Mouse (Mus musculus) ovary, postnatal 14 days (tissue): ENCODE data around the gene Nell1.

Source experiments
- DNase-seq: peaks from one replicate; pipeline ENCODE4 v3.0.0; 2022; ENCODE audit warnings: low spot score

Gene Nell1

DNA sequence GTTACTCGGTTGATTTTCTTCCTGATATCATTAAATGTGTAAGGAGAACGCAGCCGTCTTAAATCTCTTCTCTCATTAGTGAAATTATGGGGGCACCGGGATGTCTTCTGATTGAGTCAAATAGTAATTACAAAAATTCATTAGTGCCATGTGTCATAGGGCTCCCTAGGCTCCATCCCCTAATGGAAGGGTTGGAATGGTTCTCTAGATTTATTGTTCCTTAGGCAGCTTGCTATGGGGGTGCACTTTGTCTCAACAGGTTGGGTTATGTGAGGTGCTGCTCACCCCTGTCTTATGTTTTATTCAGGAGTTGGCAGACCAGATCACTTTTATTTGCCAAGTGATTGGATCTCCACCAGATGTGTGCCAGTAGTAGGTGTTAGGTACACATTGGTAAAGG, 75.5 kb downstream of the Nell1 start:
- DNase-seq: no peak

DNA sequence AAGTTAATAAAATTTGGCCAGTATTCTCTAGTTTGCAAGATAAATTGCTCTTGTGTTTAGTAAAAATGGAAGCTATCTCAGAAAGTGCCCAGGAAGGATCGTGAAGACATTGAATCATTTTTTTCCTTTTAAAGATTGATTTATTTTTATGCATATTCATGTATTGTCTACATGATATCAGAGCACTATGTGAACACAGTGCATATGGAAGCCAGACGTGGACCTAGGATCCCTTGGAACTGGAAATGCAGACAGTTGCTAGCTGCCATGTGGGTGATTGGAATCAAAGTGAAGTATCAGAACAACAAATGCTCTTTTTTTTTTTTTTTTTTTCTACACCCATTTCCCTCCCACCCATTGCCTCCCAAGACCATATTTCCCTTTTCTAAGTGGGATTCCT, 79.0 kb downstream of the Nell1 start:
- no peak for DNase-seq

DNA sequence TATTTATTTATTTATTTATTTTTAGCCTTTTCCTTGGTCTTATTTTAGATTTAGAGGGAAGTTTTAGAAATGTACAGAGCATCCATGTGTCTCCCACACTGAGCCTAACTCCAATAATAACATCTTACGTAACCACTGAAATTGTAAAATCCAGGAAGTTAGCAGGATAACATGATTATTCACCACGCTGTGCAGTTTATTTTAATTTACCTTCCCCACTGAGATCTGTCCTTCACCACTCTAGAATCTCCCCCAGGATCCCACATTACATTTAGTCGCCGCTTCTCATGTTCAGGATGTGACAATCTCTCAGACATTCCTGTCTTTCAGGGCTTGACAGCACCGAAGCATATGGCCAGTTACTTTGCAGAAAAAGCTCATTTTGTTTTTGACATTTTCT, 119.8 kb downstream of the Nell1 start:
- DNase-seq: no peak

DNA sequence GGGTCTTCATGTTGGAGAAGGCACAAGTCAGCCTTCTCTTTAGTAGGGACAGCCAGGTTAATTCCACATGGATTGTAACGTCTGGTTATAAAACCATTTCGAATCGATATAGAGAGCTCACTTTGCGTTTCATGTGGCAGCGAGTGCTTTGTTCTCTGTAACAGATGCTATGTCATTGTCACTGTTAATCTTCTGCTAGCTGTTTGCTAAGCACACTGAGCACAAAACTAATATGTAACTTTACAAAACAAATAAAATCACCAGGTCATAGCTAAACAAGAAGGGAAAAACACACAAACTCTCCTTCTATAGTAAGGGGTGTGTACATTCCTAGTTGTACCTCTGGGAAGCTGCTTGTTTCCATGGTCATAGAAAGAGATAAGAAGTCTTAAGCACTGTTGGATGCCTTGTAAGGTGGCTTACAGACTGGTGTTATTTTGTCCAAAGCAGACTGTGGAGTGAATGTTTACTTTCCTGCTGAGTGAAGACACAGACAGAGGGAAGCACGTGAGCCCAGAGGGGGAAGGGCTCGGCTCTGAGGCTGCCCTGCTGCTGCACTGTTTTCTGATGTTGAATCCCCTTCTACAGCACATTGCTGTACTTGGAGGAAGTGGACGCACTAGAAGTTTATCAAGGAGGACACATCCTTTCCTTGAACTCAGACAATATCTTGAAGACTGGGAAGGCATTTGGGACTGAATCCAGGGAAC, 131.1 kb downstream of the Nell1 start:
- DNase-seq: no peak

DNA sequence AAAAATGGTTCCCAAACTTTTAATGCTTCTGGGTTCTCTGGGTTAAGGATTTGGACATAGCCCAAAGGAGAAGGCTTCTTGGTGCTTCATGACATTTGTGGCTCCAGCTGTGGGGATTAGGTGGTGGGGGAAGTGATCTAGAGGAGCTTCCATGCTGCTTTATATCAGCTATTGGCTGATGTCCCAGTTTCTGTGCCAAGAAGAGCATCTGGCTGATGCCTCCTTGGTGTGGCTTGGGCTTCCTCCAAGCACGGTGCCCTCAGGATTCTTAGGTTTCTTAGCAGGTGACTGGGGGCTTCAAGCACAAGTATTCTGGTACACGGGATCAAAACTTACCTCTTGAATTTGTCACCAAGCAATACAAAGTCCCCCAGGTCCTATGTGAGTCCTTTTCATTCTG, 132.6 kb downstream of the Nell1 start:
- DNase-seq: no peak

DNA sequence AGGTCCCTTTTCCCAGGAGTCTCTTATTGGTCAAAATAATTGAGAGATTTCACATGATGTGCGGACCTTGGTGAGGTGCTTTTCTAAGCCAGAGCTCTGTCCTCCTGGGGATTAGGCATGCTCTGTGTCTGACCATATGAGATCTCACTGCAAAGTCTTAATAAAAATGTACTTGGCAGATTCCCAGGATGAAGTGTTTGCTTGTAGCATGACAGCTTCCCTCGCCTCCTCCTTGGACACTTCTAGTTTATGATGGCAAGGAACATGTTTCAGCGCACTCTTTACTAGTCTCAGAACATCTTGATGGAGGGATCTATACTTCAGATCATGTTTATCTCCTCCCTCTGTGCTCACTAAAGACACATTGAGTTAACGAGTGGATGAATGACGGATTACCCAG, 143.7 kb downstream of the Nell1 start:
- no peak for DNase-seq

DNA sequence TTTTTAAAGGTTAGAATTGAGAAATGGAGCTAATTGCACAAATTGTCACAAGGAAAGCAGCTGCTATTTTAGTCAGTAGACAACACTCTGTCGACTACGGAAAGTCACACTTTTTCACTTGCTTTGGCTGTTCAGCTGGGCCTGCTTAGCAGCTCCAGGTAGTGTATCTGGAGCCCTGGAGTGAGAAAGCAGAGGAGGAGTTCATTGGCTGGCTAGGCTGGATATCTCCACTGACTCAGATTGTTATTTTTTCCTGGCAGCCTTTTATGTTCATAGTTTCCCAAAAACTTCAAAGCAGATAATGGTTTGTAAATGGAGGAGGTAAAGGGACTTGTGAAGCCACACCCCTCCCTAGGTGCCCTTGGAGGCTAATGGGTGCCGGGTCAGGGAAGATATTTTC, 163.0 kb downstream of the Nell1 start:
- no peak for DNase-seq

DNA sequence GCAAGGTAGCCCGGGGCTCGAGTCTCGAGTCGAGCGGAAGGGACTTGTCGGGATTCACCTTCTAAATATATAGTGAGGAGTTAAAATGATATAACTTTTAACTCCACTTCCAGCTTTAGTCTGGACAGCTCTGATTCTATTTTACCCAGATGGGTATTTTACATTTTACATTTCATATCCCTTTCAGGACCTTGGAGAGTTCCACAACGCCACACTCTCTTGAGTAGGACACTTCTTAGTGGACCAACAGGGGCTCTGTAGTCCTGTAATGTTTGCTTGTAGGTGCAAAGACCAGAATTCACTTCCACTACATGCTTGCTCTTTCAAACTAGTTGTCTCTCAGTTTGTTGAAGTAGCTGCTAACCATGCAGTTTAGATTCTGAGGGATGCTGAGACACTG, 174.7 kb downstream of the Nell1 start:
- peak; percentile 1 for DNase-seq

DNA sequence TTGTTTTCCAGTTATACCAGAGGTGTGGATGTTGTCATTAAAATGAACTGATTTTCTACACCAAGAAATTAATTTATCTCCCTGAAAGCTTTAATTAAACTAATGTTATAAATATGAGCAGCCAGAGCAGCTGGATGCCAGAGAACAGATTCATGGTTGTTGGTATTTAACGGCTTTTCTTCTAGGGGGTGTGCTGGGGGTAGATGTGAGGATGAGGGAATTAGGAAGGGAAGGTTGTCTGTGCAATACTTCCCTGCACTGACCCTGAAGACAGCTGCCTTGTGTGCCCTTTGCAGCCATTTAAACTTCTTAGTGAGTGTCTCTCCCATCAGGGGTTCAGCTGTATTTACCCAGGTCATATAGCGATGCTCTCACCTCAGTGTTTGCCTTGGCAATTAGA, 176.2 kb downstream of the Nell1 start:
- DNase-seq: no peak

DNA sequence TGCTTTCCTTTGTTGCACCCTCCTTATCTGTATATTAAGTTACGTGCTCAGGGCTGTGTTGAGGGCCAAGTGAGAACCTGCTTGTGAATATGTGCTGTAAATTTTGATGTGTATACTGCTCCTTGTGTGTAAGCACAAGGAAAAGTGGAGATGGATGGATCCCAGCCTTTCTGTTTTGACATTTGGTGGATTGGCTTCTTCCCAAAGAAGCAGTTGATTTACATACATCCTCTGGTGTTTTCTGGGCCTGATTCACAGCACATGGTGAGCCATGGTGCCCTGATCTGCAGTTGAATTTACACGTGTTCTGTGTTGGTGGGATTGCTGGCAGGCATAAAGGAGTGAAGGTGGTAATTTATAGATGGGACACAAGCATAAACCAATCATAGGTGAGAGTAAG, 179.0 kb downstream of the Nell1 start:
- DNase-seq: no peak

DNA sequence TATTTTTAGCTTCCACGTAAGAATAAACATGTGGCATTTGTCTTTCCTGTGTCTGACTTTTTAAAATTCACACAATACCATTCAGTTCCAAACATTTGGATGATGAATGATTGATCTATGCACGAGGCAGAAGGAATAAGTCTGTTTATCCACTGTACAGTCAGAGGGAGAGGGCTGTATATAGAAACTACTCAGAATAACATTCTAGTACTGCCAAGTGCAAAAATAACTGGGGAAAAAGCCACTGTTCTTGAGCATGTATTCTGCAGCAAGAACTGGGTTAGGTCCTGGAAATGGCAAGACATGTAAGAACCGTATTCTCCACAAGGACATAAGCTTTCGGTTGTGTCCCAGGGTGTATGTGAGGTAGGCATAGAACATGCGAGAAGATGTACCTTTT, 187.9 kb downstream of the Nell1 start:
- no peak for DNase-seq

DNA sequence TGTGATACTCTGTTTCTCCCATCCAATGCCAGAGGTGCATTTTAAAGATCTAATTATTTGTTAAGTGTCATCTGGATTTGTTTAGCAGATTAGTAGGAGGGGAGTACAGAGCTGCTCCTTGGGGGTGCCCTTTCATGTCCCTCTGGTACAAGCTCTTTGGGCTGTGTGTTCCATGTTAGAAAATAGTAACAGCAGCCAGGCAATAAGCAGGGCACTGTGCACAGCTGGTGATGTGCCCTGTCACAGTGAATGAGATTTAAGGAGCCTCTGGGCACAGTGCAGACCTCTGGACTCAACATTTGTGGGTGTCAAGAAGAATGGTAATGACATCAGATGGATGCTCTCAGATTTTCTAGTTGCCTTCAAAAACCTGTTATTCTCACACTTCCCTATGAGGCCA, 194.1 kb downstream of the Nell1 start:
- DNase-seq: no peak

DNA sequence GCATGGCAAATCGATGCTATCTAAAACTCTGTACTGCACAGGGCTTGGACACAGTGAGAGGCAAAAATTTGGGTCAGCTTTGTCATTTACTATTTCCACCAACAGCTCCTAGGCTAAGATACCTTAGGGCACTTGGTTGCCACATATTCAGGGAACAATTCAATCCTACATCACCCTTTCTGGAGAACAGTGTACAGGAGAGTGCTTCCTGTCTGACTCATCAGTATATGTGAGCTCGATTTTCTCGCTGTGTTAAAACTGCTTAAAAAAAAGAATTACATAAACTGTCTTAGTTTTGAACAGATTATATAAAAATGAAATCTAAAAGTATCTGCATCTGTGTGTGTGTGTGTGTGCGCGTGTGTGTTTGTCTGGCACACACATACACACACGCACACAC, 211.6 kb downstream of the Nell1 start:
- no peak for DNase-seq

DNA sequence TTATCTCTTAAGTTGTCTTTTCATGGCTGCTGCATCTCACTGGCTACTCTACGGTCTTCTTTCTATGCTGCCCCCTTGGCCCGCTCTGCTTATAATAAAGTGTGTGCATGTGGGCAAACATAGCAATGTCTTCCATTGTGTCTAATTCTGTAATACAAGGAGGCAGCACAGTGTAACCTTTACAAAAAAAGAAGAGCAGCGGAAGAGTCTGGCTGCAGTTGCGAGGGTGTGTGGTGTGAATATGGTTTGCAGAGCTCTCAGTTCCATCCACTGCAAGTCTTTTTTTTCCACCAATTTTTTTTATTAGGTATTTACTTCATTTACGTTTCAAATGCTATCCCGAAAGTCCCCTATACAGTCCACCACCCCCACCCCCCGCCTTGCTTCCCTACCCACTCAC, 219.3 kb downstream of the Nell1 start:
- no peak for DNase-seq

DNA sequence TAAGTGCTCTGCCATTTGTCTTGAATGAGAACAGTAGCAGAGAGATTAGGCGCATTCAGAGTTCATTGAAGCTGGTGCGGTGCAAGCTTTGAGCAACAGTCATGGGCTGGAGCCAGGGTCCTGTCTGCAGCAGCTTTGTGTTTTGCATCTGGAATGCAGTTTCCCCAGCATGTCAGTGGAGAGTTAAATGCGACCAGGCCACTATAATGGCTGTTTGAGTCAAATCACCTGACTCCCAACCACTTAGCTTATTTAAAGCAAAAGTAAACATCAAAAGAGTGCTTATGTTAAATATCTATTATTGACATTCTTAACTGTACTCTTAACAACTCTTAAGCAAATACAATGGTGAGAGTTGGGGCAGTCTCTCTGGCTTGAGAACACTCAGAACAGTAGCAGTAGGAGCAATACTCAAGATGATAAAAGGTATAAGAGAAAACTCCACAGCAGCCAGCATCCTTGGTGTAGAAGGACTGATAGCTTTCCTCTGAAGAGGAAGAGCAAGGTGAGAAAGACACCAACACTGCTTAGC, 220.5 kb downstream of the Nell1 start:
- DNase-seq: no peak

DNA sequence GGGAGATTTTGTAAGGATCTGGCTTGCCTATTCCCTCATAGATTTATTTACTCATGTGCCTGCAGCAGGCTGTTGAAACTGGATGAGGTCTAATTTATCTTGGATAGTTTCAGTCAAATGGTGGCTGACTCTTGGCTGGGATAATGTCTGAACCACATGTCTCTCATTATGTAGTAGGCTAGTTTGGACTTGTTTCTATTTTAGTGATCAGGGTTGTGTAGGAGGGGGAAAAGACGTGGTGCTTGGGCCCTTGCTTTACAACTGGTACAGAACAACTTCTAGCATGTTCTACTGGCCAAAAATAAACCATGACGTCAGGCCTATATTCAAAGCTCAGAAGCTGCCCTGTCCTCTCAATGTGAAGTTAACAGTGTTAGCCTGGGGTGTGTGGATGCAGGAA, 230.6 kb downstream of the Nell1 start:
- no peak for DNase-seq

DNA sequence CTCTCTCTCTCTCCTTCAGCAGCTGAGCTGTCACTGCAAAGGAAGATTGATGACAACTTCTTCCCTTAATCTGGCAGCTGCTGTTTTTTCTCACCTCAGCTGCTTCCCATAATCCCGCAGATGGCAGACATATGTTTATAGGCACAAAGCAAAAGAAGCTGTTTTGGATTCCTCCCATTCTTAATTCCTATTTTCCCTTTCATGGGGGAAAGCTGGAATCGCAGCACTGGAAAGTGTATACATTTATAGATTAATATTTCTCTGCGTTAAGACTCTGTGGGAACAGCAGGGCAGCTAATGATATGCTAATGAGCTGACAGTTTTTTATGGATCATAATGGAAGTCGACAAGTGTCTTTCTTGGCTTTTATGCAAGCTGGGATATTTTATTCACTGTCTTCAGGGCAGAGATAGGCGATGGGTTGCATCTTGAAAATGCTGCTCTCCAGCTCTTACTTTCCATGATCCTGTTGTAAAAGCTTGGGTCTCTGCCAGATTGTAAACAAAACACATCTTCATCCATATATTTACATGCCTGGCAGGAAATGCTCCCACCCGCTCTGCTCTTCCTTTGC, 236.1 kb downstream of the Nell1 start:
- no peak for DNase-seq

DNA sequence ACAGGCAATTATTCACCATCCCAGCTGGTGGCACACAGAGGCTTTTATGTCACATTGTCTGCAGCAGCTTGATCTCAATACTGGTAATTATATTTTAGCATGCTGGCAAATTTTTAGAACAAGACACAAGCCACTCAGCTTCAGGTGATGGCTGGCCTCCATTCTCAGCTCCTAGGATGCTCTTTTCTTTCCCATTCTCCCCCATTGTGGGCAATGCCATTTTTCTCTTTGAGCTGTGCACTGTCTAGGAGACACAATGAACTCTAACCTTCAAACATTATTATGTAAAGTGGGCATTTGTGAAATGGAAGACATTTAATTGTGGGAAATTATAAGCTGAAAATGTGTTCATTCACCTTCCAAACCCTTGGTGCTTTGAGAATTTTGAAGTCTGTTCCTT, 247.2 kb downstream of the Nell1 start:
- no peak for DNase-seq

DNA sequence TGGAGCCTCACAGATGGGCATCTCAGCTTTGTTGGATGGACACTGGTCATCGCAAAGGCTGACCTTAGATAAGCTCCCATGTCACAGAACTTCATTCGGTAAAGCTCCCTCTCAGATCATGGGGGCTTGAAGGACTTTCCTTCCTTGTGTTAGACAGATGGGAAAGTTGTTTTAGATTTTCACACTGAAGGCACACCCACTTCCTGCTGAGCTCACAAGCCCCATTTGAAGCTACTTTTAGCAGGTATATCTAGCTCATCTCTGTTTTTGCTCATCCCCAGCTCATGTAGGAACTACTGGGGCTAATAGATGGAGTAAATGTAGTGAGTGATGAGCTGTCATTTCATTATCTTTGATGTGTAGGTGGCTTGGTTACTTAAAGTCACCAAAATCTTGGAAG, 252.0 kb downstream of the Nell1 start:
- DNase-seq: no peak

DNA sequence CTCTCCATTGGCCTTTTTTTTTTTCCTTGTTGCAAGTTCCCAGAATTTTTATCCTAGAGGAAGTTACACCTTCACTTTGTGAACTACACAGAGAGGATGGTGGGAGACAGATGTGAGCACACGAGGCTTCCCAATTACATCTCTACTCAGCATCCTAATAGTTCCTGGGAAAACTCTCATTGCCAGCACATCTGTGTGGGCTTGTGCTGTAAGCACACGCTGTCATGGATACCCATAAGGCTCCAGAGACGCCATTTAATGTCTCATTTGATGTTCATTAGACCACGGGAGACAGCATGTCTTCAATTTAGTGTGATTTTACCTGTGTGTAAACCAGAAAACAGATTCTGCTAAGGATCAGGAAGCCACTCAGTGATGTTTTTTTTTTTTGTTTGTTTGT, 253.6 kb downstream of the Nell1 start:
- no peak for DNase-seq

DNA sequence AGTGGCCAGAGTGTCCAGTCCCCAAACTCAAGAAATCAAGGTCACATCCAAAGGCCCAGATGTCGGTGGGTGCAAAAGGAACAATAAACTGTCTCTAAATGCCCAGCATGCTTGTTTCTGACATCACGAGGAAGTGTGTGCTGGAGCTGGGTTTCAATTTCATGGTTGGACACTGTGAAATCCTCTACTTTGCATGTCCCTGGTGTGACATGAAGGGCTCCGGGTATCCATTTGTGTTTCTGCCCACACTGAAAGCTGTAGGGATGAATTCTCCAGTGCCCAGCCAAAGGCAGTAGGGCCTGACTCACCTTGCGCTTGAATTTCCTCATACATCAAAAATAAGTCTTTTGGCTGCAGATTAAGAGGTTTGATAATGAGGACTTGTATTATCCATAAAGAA, 266.5 kb downstream of the Nell1 start:
- no peak for DNase-seq

DNA sequence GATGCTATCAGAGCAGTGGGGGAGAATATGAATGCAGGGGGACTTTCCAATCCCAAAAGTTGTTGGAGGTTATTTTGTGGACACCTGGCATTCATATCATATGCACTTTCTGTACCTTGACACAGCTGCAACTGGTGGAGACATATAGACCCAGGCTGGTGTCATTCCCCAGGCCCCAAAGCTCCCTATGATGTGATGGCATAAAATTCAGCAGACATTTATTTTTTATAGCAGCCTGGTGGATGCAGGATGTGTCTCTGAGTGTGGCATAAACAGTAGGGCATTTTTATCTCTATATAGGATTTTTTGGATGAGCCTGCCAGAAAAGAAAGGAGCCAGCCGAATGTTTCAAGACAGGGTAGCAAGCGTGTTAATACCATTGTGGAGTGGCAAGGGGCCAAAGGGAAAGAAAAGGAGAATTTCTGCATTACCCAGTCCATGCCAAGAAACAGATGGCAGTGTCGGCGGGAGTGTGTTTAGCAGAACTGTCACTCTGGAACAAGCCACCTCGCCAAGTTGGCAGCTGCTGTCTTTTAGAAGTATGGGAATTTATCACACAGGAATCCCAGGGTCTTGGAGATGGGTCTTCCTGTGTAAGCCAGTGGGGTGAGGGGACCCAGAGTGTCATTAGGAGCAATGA, 267.1 kb downstream of the Nell1 start:
- no peak for DNase-seq

DNA sequence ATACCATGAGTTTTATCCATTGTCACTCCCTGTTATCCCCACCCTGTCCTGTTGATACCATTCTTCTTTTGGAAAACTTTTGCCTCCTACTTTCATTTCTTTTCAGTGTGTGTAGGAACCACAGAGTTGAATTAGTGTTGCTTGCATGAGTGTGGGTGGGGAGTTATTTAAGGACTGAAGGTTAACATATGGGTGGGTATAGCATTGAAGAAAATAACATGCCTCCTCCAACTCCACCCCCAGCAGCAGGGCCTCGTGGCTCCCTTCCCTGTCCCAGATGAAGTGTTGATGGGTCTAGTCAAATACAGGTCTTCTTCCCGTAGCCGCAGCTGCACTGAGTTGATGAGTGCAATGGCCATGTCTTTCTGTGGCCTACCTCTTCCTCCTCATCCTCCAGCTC, 278.5 kb downstream of the Nell1 start:
- no peak for DNase-seq

DNA sequence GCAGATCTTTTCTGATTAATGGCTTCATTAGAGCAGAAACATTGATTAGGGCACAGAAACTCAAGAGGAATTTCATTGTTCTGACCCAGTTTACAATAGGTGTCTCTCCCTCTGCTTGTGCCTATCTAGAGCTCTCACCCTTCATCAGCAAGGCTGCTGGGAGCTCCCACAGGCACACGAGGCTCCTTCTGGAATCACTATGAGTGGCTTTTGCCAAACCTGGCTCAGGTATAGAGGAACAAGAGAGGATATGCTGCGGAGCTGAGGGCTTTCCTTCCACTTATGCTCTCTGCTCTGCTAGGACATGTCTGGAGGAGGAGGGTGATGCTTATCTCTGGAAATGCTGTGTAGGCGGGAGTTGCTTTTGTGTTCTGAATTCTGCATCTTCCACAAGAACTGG, 285.4 kb downstream of the Nell1 start:
- DNase-seq: no peak
